Mouse (Mus musculus): Measurements from ENCODE around the gene Olfr1012. TPM values are rescaled to one million over a fixed set of nuclear protein-coding genes. Genes with fewer than 3 reads are reported as not detected.

Gene Olfr1012
- polyA plus RNA-seq (2014; fragmentation: Nextera tagmentation; extraction: Ambion mirVana) = not detected in 2 replicates

DNA sequence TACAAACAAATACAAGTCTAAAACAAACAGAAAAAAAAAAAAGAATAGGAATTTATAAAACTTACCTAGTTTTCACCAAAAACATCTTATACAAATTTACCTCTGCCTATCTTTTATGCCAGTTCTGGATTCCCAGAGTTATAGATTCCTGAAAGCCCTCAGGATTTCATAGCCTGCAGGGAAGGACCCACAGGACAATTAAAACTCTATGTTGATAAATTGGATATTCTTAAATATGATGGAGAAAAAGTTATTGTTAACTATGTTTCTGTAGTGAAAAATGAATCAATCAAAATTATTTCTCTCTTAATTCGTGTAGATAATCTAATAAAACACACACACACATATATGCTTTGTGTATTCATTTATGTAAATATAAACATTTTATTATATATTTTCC, at the start of gene Olfr1012:
Gene Olfr1012 (minus strand): TSS at position 101 of the 400 bp plus-strand sequence.
- Histone ChIP-seq H3K4me3 (ENCODE audit: low read depth, low read length) (no peak within 1 kb of the TSS), H3K27me3 (ENCODE audit: control insufficient read depth, insufficient read depth, low read length) (no peaks in the 10 kb centered on the region), H3K4me2 (ENCODE audit: low read depth) (no peak within 1 kb of the TSS), H3K9me3 (ENCODE audit: control insufficient read depth, low read length) (no peaks in the 10 kb centered on the region), H3K27ac (ENCODE audit: low read depth, low read length) (no peak within 1 kb of the TSS), H3K9ac (ENCODE audit: low read length) (no peak within 1 kb of the TSS), H3K4me1 (ENCODE audit: control insufficient read depth, insufficient read depth, low read length) (no peaks in the 10 kb centered on the region), H3K36me3 (ENCODE audit: control insufficient read depth, insufficient read depth, low read length) (no peaks in the 10 kb centered on the region)
- ATAC-seq (ENCODE audit: insufficient read depth, low FRiP score, low TSS enrichment) (no peak), DNase-seq (ENCODE audit: low spot score) (no peak)
- WGBS = 62% methylated on average over 1 of the region's 1 CpGs

GRCm38 (mm10) chr2:85804501-85804900, 41.9 kb upstream of the Olfr1012 start:
- ATAC-seq (ENCODE audit: insufficient read depth, low FRiP score, low TSS enrichment) (no peak), DNase-seq (ENCODE audit: low spot score) (no peak)
- Histone ChIP-seq H3K4me1 (ENCODE audit: control insufficient read depth, insufficient read depth, low read length) (no peaks in the 10 kb centered on the region), H3K9me3 (ENCODE audit: control insufficient read depth, low read length) (no peaks in the 10 kb centered on the region), H3K9ac (ENCODE audit: low read length) (no peak overlapping the region), H3K4me2 (ENCODE audit: low read depth) (no peak overlapping the region), H3K4me3 (ENCODE audit: low read depth, low read length) (no peak overlapping the region), H3K27ac (ENCODE audit: low read depth, low read length) (no peak overlapping the region), H3K36me3 (ENCODE audit: control insufficient read depth, insufficient read depth, low read length) (no peaks in the 10 kb centered on the region), H3K27me3 (ENCODE audit: control insufficient read depth, insufficient read depth, low read length) (no peaks in the 10 kb centered on the region)
- WGBS = 87% methylated on average over 4 of the region's 4 CpGs

GRCm38 (mm10) chr2:85802444-85802843, 39.9 kb upstream of the Olfr1012 start, which contains the start of gene Olfr1016:
TSS of gene Olfr1016 (minus strand) at chr2:85802544.
- Histone ChIP-seq H3K9me3 (ENCODE audit: control insufficient read depth, low read length) (no peaks in the 10 kb centered on the region), H3K27me3 (ENCODE audit: control insufficient read depth, insufficient read depth, low read length) (no peaks in the 10 kb centered on the region), H3K4me2 (ENCODE audit: low read depth) (no peak within 1 kb of the TSS), H3K4me3 (ENCODE audit: low read depth, low read length) (no peak within 1 kb of the TSS), H3K9ac (ENCODE audit: low read length) (no peak within 1 kb of the TSS), H3K4me1 (ENCODE audit: control insufficient read depth, insufficient read depth, low read length) (no peaks in the 10 kb centered on the region), H3K36me3 (ENCODE audit: control insufficient read depth, insufficient read depth, low read length) (no peaks in the 10 kb centered on the region), H3K27ac (ENCODE audit: low read depth, low read length) (no peak within 1 kb of the TSS)
- ATAC-seq (ENCODE audit: insufficient read depth, low FRiP score, low TSS enrichment) (no peak), DNase-seq (ENCODE audit: low spot score) (no peak)
- 96% methylated on average over 2 of the region's 2 CpGs for WGBS

DNA sequence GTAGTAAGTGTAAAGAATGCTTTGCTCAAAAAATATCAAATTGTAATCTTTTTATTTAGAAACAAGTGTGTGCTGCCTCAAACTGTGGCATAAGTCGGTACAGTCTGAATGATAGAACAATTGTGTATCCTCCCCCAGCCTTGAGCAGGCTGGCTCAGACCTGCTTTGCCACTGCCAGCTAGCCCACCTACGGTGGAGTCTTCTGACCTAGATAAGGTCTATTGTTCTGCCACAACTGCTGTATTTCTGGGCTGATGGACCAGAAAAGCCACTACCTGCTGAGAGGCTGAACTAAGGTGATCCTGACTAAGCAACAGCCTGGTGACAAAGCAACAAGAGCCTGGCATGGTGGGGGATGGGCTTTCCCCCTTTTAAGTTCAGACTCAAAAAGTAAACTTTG, 29.8 kb upstream of the Olfr1012 start:
- 55% methylated on average over 2 of the region's 2 CpGs for WGBS

DNA sequence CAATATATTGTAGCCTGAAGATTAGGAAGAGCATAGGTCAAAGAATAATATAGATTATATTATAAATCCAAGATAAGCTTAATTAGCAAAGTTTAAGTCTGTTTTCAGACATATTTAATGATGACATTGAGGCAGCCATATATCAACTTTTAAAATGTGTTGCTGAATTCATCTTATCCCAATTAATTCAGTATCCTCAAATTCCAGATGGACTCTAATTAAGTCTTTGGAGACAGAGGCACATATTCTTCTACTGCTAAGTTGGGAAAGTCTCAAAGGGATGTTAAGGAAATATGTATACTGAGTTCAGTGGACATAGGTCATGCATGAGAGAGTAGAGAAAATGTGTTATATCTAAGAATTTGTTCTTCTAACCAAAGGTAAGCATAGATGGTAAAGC, 19.2 kb upstream of the Olfr1012 start, which contains the start of gene Olfr1015:
Gene Olfr1015 (plus strand): TSS at position 301 of the 400 bp plus-strand sequence.
- H3K4me1 ChIP-seq (ENCODE audit: control insufficient read depth, insufficient read depth, low read length) = no peaks in the 10 kb centered on the region
- no peak for ATAC-seq (ENCODE audit: insufficient read depth, low FRiP score, low TSS enrichment)
- H3K27ac ChIP-seq (ENCODE audit: low read depth, low read length) = no peak within 1 kb of the TSS
- H3K4me3 ChIP-seq (ENCODE audit: low read depth, low read length) = no peak within 1 kb of the TSS
- H3K27me3 ChIP-seq (ENCODE audit: control insufficient read depth, insufficient read depth, low read length) = no peaks in the 10 kb centered on the region
- no peaks in the 10 kb centered on the region for H3K36me3 ChIP-seq (ENCODE audit: control insufficient read depth, insufficient read depth, low read length)
- no peak for DNase-seq (ENCODE audit: low spot score)
- no peaks in the 10 kb centered on the region for H3K9me3 ChIP-seq (ENCODE audit: control insufficient read depth, low read length)
- H3K9ac ChIP-seq (ENCODE audit: low read length) = no peak within 1 kb of the TSS
- no peak within 1 kb of the TSS for H3K4me2 ChIP-seq (ENCODE audit: low read depth)

More for the DNA sequence above, 29.8 kb upstream of the Olfr1012 start:
- DNase-seq (ENCODE audit: low spot score) = no peak
- no peaks in the 10 kb centered on the region for H3K9me3 ChIP-seq (ENCODE audit: control insufficient read depth, low read length)
- no peak for ATAC-seq (ENCODE audit: insufficient read depth, low FRiP score, low TSS enrichment)
- H3K36me3 ChIP-seq (ENCODE audit: control insufficient read depth, insufficient read depth, low read length) = no peaks in the 10 kb centered on the region
- H3K27ac ChIP-seq (ENCODE audit: low read depth, low read length) = no peak overlapping the region
- no peak overlapping the region for H3K4me2 ChIP-seq (ENCODE audit: low read depth)
- no peaks in the 10 kb centered on the region for H3K27me3 ChIP-seq (ENCODE audit: control insufficient read depth, insufficient read depth, low read length)
- no peak overlapping the region for H3K4me3 ChIP-seq (ENCODE audit: low read depth, low read length)
- no peaks in the 10 kb centered on the region for H3K4me1 ChIP-seq (ENCODE audit: control insufficient read depth, insufficient read depth, low read length)
- H3K9ac ChIP-seq (ENCODE audit: low read length) = no peak overlapping the region

- no peak for ATAC-seq (ENCODE audit: insufficient read depth, low FRiP score, low TSS enrichment)
- Histone ChIP-seq H3K27me3 (ENCODE audit: control insufficient read depth, insufficient read depth, low read length) (no peaks in the 10 kb centered on the region), H3K27ac (ENCODE audit: low read depth, low read length) (no peak within 1 kb of the TSS), H3K4me1 (ENCODE audit: control insufficient read depth, insufficient read depth, low read length) (no peaks in the 10 kb centered on the region), H3K36me3 (ENCODE audit: control insufficient read depth, insufficient read depth, low read length) (no peaks in the 10 kb centered on the region), H3K9ac (ENCODE audit: low read length) (no peak within 1 kb of the TSS), H3K4me3 (ENCODE audit: low read depth, low read length) (no peak within 1 kb of the TSS), H3K9me3 (ENCODE audit: control insufficient read depth, low read length) (no peaks in the 10 kb centered on the region), H3K4me2 (ENCODE audit: low read depth) (no peak within 1 kb of the TSS)
- no peak for DNase-seq (ENCODE audit: low spot score)
Observed at GRCm38 (mm10) chr2:85772413-85772812, 9.8 kb upstream of the Olfr1012 start, which contains the start of gene Olfr1014. TSS of gene Olfr1014 (plus strand) at chr2:85772713.

DNA sequence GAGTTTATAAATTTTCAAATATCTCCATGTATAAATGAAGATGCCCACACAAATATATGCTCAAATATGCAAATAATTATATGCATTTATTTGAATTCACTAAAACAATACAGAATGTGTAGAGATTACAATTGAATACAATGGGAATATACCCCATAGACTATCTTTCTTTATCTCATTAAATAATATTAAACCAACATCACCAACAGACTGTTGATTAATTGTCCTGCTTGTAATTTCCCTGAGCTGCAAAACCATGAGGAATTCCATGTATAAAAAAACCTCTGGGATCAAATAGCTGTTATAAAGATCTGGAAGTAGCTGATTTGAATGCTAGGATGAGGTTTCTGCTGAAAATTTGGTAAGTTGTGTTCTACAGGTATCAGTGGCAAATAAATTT, 4.2 kb upstream of the Olfr1012 start, which contains the start of gene Olfr1013:
Gene Olfr1013 (plus strand): TSS at position 301 of the 400 bp plus-strand sequence.
- no peaks in the 10 kb centered on the region for H3K4me1 ChIP-seq (ENCODE audit: control insufficient read depth, insufficient read depth, low read length)
- no peak within 1 kb of the TSS for H3K9ac ChIP-seq (ENCODE audit: low read length)
- H3K36me3 ChIP-seq (ENCODE audit: control insufficient read depth, insufficient read depth, low read length) = no peaks in the 10 kb centered on the region
- H3K9me3 ChIP-seq (ENCODE audit: control insufficient read depth, low read length) = no peaks in the 10 kb centered on the region
- DNase-seq (ENCODE audit: low spot score) (no peak), ATAC-seq (ENCODE audit: insufficient read depth, low FRiP score, low TSS enrichment) (no peak)
- no peak within 1 kb of the TSS for H3K27ac ChIP-seq (ENCODE audit: low read depth, low read length)
- no peak within 1 kb of the TSS for H3K4me3 ChIP-seq (ENCODE audit: low read depth, low read length)
- no peak within 1 kb of the TSS for H3K4me2 ChIP-seq (ENCODE audit: low read depth)
- H3K27me3 ChIP-seq (ENCODE audit: control insufficient read depth, insufficient read depth, low read length) = no peaks in the 10 kb centered on the region

DNA sequence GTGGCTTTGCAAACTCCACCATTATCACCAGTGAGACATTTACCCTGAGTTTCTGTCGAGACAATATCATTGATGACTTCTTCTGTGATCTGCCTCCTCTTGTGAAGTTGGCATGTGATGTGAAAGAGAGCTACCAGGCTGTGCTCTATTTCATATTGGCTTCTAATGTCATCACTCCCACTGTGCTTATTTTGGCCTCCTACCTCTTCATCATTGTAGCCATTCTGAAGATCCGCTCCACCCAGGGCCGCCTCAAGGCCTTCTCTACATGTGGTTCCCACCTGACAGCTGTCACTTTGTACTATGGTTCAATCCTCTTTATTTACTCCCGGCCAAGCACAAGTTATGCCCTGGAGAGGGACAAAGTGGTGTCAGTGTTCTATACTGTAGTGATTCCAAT, 8.7 kb downstream of the Olfr1012 start:
- no peaks in the 10 kb centered on the region for H3K9me3 ChIP-seq (ENCODE audit: control insufficient read depth, low read length)
- no peak overlapping the region for H3K27ac ChIP-seq (ENCODE audit: low read depth, low read length)
- DNase-seq (ENCODE audit: low spot score) (no peak), ATAC-seq (ENCODE audit: insufficient read depth, low FRiP score, low TSS enrichment) (no peak)
- WGBS = 87% methylated on average over 4 of the region's 4 CpGs
- no peak overlapping the region for H3K9ac ChIP-seq (ENCODE audit: low read length)
- no peak overlapping the region for H3K4me3 ChIP-seq (ENCODE audit: low read depth, low read length)
- H3K36me3 ChIP-seq (ENCODE audit: control insufficient read depth, insufficient read depth, low read length) = no peaks in the 10 kb centered on the region
- no peak overlapping the region for H3K4me2 ChIP-seq (ENCODE audit: low read depth)
- H3K4me1 ChIP-seq (ENCODE audit: control insufficient read depth, insufficient read depth, low read length) = no peaks in the 10 kb centered on the region
- H3K27me3 ChIP-seq (ENCODE audit: control insufficient read depth, insufficient read depth, low read length) = no peaks in the 10 kb centered on the region

GRCm38 (mm10) chr2:85725793-85726192, 36.8 kb downstream of the Olfr1012 start:
- H3K36me3 ChIP-seq (ENCODE audit: control insufficient read depth, insufficient read depth, low read length) = no peaks in the 10 kb centered on the region
- H3K4me1 ChIP-seq (ENCODE audit: control insufficient read depth, insufficient read depth, low read length) = no peaks in the 10 kb centered on the region
- peak; percentile 17 for DNase-seq (ENCODE audit: low spot score)
- 21% methylated on average over 3 of the region's 3 CpGs for WGBS
- no peak overlapping the region for H3K4me2 ChIP-seq (ENCODE audit: low read depth)
- H3K4me3 ChIP-seq (ENCODE audit: low read depth, low read length) = no peak overlapping the region
- no peak for ATAC-seq (ENCODE audit: insufficient read depth, low FRiP score, low TSS enrichment)
- H3K9ac ChIP-seq (ENCODE audit: low read length) = no peak overlapping the region
- H3K27me3 ChIP-seq (ENCODE audit: control insufficient read depth, insufficient read depth, low read length) = no peaks in the 10 kb centered on the region
- H3K27ac ChIP-seq (ENCODE audit: low read depth, low read length) = no peak overlapping the region
- H3K9me3 ChIP-seq (ENCODE audit: control insufficient read depth, low read length) = no peaks in the 10 kb centered on the region
